Mouse (Mus musculus): ENCODE measurements around the gene Srgap2. TPM values are rescaled to one million over a fixed set of nuclear protein-coding genes. Genes with fewer than 3 reads are reported as not detected.
"Not testable (repeated sequence)": the region's sequence is repeated elsewhere in the genome, so short reads cannot be mapped to it uniquely, and the experiment has no call there.

The Srgap2 gene
- polyA plus RNA-seq (2015; fragmentation: Nextera tagmentation; extraction: Ambion mirVana) = 17.0 and 18.6 TPM in 2 replicates

GRCm38 (mm10) chr1:131527281-131528080 is at the start of gene Srgap2, which contains the start of gene Fam72a:
Gene Srgap2, minus strand, starts transcription at chr1:131527352.
Gene Fam72a, plus strand, starts transcription at chr1:131527903.
- Histone ChIP-seq H3K4me3 (peak within 1 kb of the TSS; percentile 87), H3K27me3 (no peaks in the 10 kb centered on the region)
- ATAC-seq (ENCODE audit: insufficient number of reproducible peaks, low FRiP score, low TSS enrichment, low read depth) = peak; percentile 98

GRCm38 (mm10) chr1:131573721-131574120 is 46.6 kb upstream of the Srgap2 start:
- Histone ChIP-seq H3K27me3 (no peaks in the 10 kb centered on the region), H3K9me3 (no peaks in the 10 kb centered on the region), H3K36me3 (no peaks in the 10 kb centered on the region), H3K27ac (no peak overlapping the region), H3K4me2 (no peak overlapping the region), H3K9ac (no peak overlapping the region), H3K4me3 (no peak overlapping the region), H3K4me1 (no peaks in the 10 kb centered on the region)
- ATAC-seq (ENCODE audit: insufficient number of reproducible peaks, low FRiP score, low TSS enrichment, low read depth) = 0 out of 2 replicates have a peak, but pooled peaks have one; percentile 75
- 91% methylated on average over 14 of the region's 14 CpGs for WGBS

More at GRCm38 (mm10) chr1:131527281-131528080, at the start of gene Srgap2, which contains the start of gene Fam72a:
- WGBS = under 1% methylated on average over 43 of the region's 44 CpGs
- Histone ChIP-seq H3K27ac (peak within 1 kb of the TSS; percentile 98), H3K36me3 (no peaks in the 10 kb centered on the region), H3K4me1 (peaks cover 31% of the 10 kb centered on the region), H3K9me3 (no peaks in the 10 kb centered on the region), H3K4me2 (peak within 1 kb of the TSS; percentile 96), H3K9ac (peak within 1 kb of the TSS; percentile 78)

- no peaks in the 10 kb centered on the region for H3K9me3 ChIP-seq
- H3K9ac ChIP-seq = no peak overlapping the region
- no peaks in the 10 kb centered on the region for H3K4me1 ChIP-seq
- no peak for ATAC-seq (ENCODE audit: insufficient number of reproducible peaks, low FRiP score, low TSS enrichment, low read depth)
- no peak overlapping the region for H3K4me3 ChIP-seq
- no peaks in the 10 kb centered on the region for H3K27me3 ChIP-seq
- H3K36me3 ChIP-seq = no peaks in the 10 kb centered on the region
- WGBS = 91% methylated on average over 4 of the region's 4 CpGs
- H3K4me2 ChIP-seq = no peak overlapping the region
- no peak overlapping the region for H3K27ac ChIP-seq
These were observed 43.2 kb upstream of the Srgap2 start for GRCm38 (mm10) chr1:131570391-131570790.

GRCm38 (mm10) chr1:131569721-131570120 is 42.6 kb upstream of the Srgap2 start:
- no peak for ATAC-seq (ENCODE audit: insufficient number of reproducible peaks, low FRiP score, low TSS enrichment, low read depth)
- H3K4me3 ChIP-seq = no peak overlapping the region
- H3K36me3 ChIP-seq = no peaks in the 10 kb centered on the region
- H3K27me3 ChIP-seq = no peaks in the 10 kb centered on the region
- no peak overlapping the region for H3K27ac ChIP-seq
- H3K4me1 ChIP-seq = no peaks in the 10 kb centered on the region
- H3K9me3 ChIP-seq = no peaks in the 10 kb centered on the region
- no peak overlapping the region for H3K4me2 ChIP-seq
- WGBS = 83% methylated on average over 6 of the region's 6 CpGs
- no peak overlapping the region for H3K9ac ChIP-seq

GRCm38 (mm10) chr1:131566056-131566455 is 38.9 kb upstream of the Srgap2 start:
- not testable (repeated sequence) for H3K4me3 ChIP-seq; H3K36me3 ChIP-seq; ATAC-seq (ENCODE audit: insufficient number of reproducible peaks, low FRiP score, low TSS enrichment, low read depth); H3K4me1 ChIP-seq; H3K27ac ChIP-seq; H3K9ac ChIP-seq; H3K27me3 ChIP-seq; H3K9me3 ChIP-seq; H3K4me2 ChIP-seq
- WGBS = 44% methylated on average over 11 of the region's 11 CpGs

GRCm38 (mm10) chr1:131562081-131562480 is 34.9 kb upstream of the Srgap2 start:
- Histone ChIP-seq H3K4me1 (no peaks in the 10 kb centered on the region), H3K27me3 (no peaks in the 10 kb centered on the region), H3K36me3 (no peaks in the 10 kb centered on the region), H3K9ac (no peak overlapping the region), H3K27ac (no peak overlapping the region), H3K4me3 (no peak overlapping the region), H3K4me2 (no peak overlapping the region), H3K9me3 (no peaks in the 10 kb centered on the region)
- no peak for ATAC-seq (ENCODE audit: insufficient number of reproducible peaks, low FRiP score, low TSS enrichment, low read depth)
- 93% methylated on average over 2 of the region's 2 CpGs for WGBS

- Histone ChIP-seq H3K9ac (no peak overlapping the region), H3K9me3 (no peaks in the 10 kb centered on the region), H3K27me3 (no peaks in the 10 kb centered on the region), H3K27ac (no peak overlapping the region), H3K4me2 (no peak overlapping the region), H3K36me3 (no peaks in the 10 kb centered on the region), H3K4me3 (no peak overlapping the region), H3K4me1 (no peaks in the 10 kb centered on the region)
- no peak for ATAC-seq (ENCODE audit: insufficient number of reproducible peaks, low FRiP score, low TSS enrichment, low read depth)
These were observed 33.3 kb upstream of the Srgap2 start for GRCm38 (mm10) chr1:131560500-131560899.

- H3K27ac ChIP-seq = peak overlapping the region; percentile 39; the same call in 1 of the 2 replicates
- H3K27me3 ChIP-seq = no peaks in the 10 kb centered on the region
- H3K4me2 ChIP-seq = peak overlapping the region; percentile 24
- H3K4me1 ChIP-seq = peaks cover 4% of the 10 kb centered on the region
- no peaks in the 10 kb centered on the region for H3K36me3 ChIP-seq
- ATAC-seq (ENCODE audit: insufficient number of reproducible peaks, low FRiP score, low TSS enrichment, low read depth) = peak; percentile 84
- no peak overlapping the region for H3K9ac ChIP-seq
- no peak overlapping the region for H3K4me3 ChIP-seq
- H3K9me3 ChIP-seq = no peaks in the 10 kb centered on the region
- WGBS = 14% methylated on average over 13 of the region's 13 CpGs
These were observed 28.1 kb upstream of the Srgap2 start for GRCm38 (mm10) chr1:131555042-131555812.

- Histone ChIP-seq H3K27ac (no peak overlapping the region), H3K4me1 (peaks cover 10% of the 10 kb centered on the region), H3K36me3 (no peaks in the 10 kb centered on the region), H3K4me3 (no peak overlapping the region), H3K27me3 (no peaks in the 10 kb centered on the region), H3K9ac (no peak overlapping the region), H3K4me2 (no peak overlapping the region), H3K9me3 (no peaks in the 10 kb centered on the region)
- ATAC-seq (ENCODE audit: insufficient number of reproducible peaks, low FRiP score, low TSS enrichment, low read depth) = no peak
These were observed 26.3 kb upstream of the Srgap2 start for GRCm38 (mm10) chr1:131553428-131553827.

GRCm38 (mm10) chr1:131551956-131552355 is 24.8 kb upstream of the Srgap2 start:
- Histone ChIP-seq H3K36me3 (no peaks in the 10 kb centered on the region), H3K9me3 (no peaks in the 10 kb centered on the region), H3K9ac (no peak overlapping the region), H3K27me3 (no peaks in the 10 kb centered on the region), H3K4me2 (no peak overlapping the region), H3K4me3 (no peak overlapping the region), H3K4me1 (peaks cover 12% of the 10 kb centered on the region), H3K27ac (no peak overlapping the region)
- 85% methylated on average over 2 of the region's 2 CpGs for WGBS
- no peak for ATAC-seq (ENCODE audit: insufficient number of reproducible peaks, low FRiP score, low TSS enrichment, low read depth)

- H3K4me3 ChIP-seq = no peak overlapping the region
- no peaks in the 10 kb centered on the region for H3K36me3 ChIP-seq
- peaks cover 8% of the 10 kb centered on the region for H3K4me1 ChIP-seq
- H3K27ac ChIP-seq = peak overlapping the region; percentile 51
- 0 out of 2 replicates have a peak overlapping the region, but pooled peaks have one; percentile 15 for H3K4me2 ChIP-seq
- peak; percentile 81 for ATAC-seq (ENCODE audit: insufficient number of reproducible peaks, low FRiP score, low TSS enrichment, low read depth)
- H3K9me3 ChIP-seq = no peaks in the 10 kb centered on the region
- no peak overlapping the region for H3K9ac ChIP-seq
- no peaks in the 10 kb centered on the region for H3K27me3 ChIP-seq
- 29% methylated on average over 8 of the region's 8 CpGs for WGBS
These were observed 21.6 kb upstream of the Srgap2 start for GRCm38 (mm10) chr1:131548494-131549365.
